Mouse (Mus musculus) forebrain, embryonic 11.5 days (tissue): ENCODE results near the gene Gm8159. TPM values are rescaled to one million over a fixed set of nuclear protein-coding genes. Genes with fewer than 3 reads are reported as not detected.
A peak's percentile ranks its signal among the peaks of the same experiment; 100 is the strongest.
"Not testable (repeated sequence)": the region's sequence is repeated elsewhere in the genome, so short reads cannot be mapped to it uniquely, and the experiment has no call there.

Experiments used
- ATAC-seq: fragments of 200-750 bp; cut with Nextera tagmentation; replicated peaks from 2 replicates; pipeline ENCODE4 v1.8.0; 2017; ENCODE audit warnings: moderate TSS enrichment; ENCODE audit not compliant: low FRiP score
- DNase-seq: peaks from one replicate; pipeline ENCODE4 v3.0.0-alpha.2; 2017; ENCODE audit warnings: low spot score
- H3K27ac ChIP-seq: fragments of 300-500 bp; sonication (generic); 2 replicates; pipeline ENCODE4 v1.5.1; 2014; ENCODE audit warnings: low read depth, low read length
- H3K27me3 ChIP-seq: fragments of 300-500 bp; sonication (generic); 2 replicates; pipeline ENCODE4 v1.6.1; 2014; ENCODE audit warnings: mild to moderate bottlenecking, low read length, mixed read lengths; ENCODE audit not compliant: control insufficient read depth, insufficient read depth
- H3K36me3 ChIP-seq: fragments of 300-500 bp; sonication (generic); 2 replicates; pipeline ENCODE4 v1.6.1; 2014; ENCODE audit warnings: mild to moderate bottlenecking, low read length, moderate library complexity, mixed read lengths; ENCODE audit not compliant: control insufficient read depth, insufficient read depth
- H3K4me1 ChIP-seq: fragments of 300-500 bp; sonication (generic); replicated peaks from 2 replicates; pipeline ENCODE4 v1.6.1; 2014; ENCODE audit warnings: low read length, mixed read lengths; ENCODE audit not compliant: control insufficient read depth, insufficient read depth
- H3K4me2 ChIP-seq: fragments of 300-500 bp; sonication (generic); 2 replicates; pipeline ENCODE4 v1.6.1; 2014; ENCODE audit warnings: low read depth, mild to moderate bottlenecking, low read length, moderate library complexity, mixed read lengths; ENCODE audit not compliant: severe bottlenecking
- H3K4me3 ChIP-seq: fragments of 300-500 bp; sonication (generic); 2 replicates; pipeline ENCODE4 v1.5.1; 2014; ENCODE audit warnings: low read depth, low read length
- H3K9ac ChIP-seq: fragments of 300-500 bp; sonication (generic); 2 replicates; pipeline ENCODE4 v1.6.1; 2014; ENCODE audit warnings: low read length
- H3K9me3 ChIP-seq: fragments of 300-500 bp; sonication (generic); 2 replicates; pipeline ENCODE4 v1.6.1; 2016; ENCODE audit warnings: low read length, mixed read lengths; ENCODE audit not compliant: control insufficient read depth
- WGBS: fragments of 180-500 bp; shearing (Covaris S2); extraction: QIAGEN DNeasy Blood & Tissue Kit; methylation state at CpG from one replicate; pipeline ENCODE4 v1.1.7; 2014; 5-methylcytosine and 5-hydroxymethylcytosine counted together
- polyA plus RNA-seq: library from polyadenylated mRNA; unstranded; fragments of >200 nt; fragmentation: Nextera tagmentation; extraction: Ambion mirVana; gene quantifications from 2 replicates; pipeline ENCODE4 v1.2.1, GENCODE M21; 2014

Gm8159 gene
- polyA plus RNA-seq: not detected in 2 replicates

- not testable (repeated sequence) for DNase-seq, H3K9me3 ChIP-seq, ATAC-seq, H3K9ac ChIP-seq, H3K4me3 ChIP-seq, H3K27me3 ChIP-seq, H3K27ac ChIP-seq, H3K4me2 ChIP-seq, H3K36me3 ChIP-seq, H3K4me1 ChIP-seq
- no CpG with 5 or more reads among the region's 2 CpGs for WGBS
Observed at GRCm38 (mm10) chr14:4632052-4632451, at the start of gene Gm8159. Gene Gm8159, plus strand, starts transcription at chr14:4632352.

GRCm38 (mm10) chr14:4649309-4649708 is 17.2 kb downstream of the Gm8159 start:
- not testable (repeated sequence) for H3K9me3 ChIP-seq, ATAC-seq, H3K9ac ChIP-seq, H3K27ac ChIP-seq, H3K27me3 ChIP-seq, H3K4me1 ChIP-seq, H3K36me3 ChIP-seq
- 0% methylated on average over 2 of the region's 18 CpGs for WGBS
- peak; percentile 48 for DNase-seq
- H3K4me2 ChIP-seq: peak overlapping the region; percentile 44
- peak overlapping the region; percentile 19; the same call in 1 of the 2 replicates for H3K4me3 ChIP-seq

GRCm38 (mm10) chr14:4650324-4650723 is 18.2 kb downstream of the Gm8159 start:
- DNase-seq, H3K4me3 ChIP-seq, H3K36me3 ChIP-seq, H3K9me3 ChIP-seq, H3K4me2 ChIP-seq, H3K27ac ChIP-seq, H3K9ac ChIP-seq, H3K4me1 ChIP-seq, ATAC-seq, H3K27me3 ChIP-seq: not testable (repeated sequence)
- WGBS: 0% methylated on average over 2 of the region's 9 CpGs

- not testable (repeated sequence) for ATAC-seq, H3K4me3 ChIP-seq, H3K4me2 ChIP-seq, H3K27ac ChIP-seq, DNase-seq, H3K27me3 ChIP-seq, H3K4me1 ChIP-seq, H3K9ac ChIP-seq, H3K36me3 ChIP-seq, H3K9me3 ChIP-seq
- no CpG with 5 or more reads among the region's 2 CpGs for WGBS
Observed at GRCm38 (mm10) chr14:4663892-4664291, 31.7 kb downstream of the Gm8159 start, which contains the start of gene Gm3239. Gene Gm3239, plus strand, starts transcription at chr14:4664192.

Other genes starting within 250 kb of the Gm8159 start
- not detected in 2 replicates for gene Gm3159, start 234.8 kb upstream of the Gm8159 start, polyA plus RNA-seq
- 0.41 and 1.1 TPM in 2 replicates for gene Gm3164, start 216.9 kb upstream of the Gm8159 start, polyA plus RNA-seq
- gene Gm3173, start 201.4 kb upstream of the Gm8159 start, polyA plus RNA-seq: not detected in 2 replicates
- gene Gm3182, start 150.6 kb upstream of the Gm8159 start, polyA plus RNA-seq: not detected in 2 replicates
- not detected in 2 replicates for gene Gm3047, start 76.9 kb upstream of the Gm8159 start, polyA plus RNA-seq
- gene Gm3239, start 31.8 kb downstream of the Gm8159 start, polyA plus RNA-seq: not detected in 2 replicates
- gene Gm7876, start 76.9 kb downstream of the Gm8159 start, polyA plus RNA-seq: not detected in 2 replicates
- gene Gm3252, start 94.4 kb downstream of the Gm8159 start, polyA plus RNA-seq: 0.45 and 0.53 TPM in 2 replicates
- not detected in 2 replicates for gene Gm9602, start 144.0 kb downstream of the Gm8159 start, polyA plus RNA-seq
- not detected in 2 replicates for gene Gm3269, start 205.8 kb downstream of the Gm8159 start, polyA plus RNA-seq
- 0.53 and 0.75 TPM in 2 replicates for gene Gm3264, start 223.2 kb downstream of the Gm8159 start, polyA plus RNA-seq